Mouse (Mus musculus) liver, embryonic 14.5 days (tissue): ENCODE results near the gene Acads.

Experiments
- CTCF ChIP-seq: IDR thresholded peaks from 2 replicates; pipeline ENCODE4 v1.5.1; 2016; ENCODE audit warnings: antibody characterized with exemption, low read depth, control low read depth
- EP300 ChIP-seq: IDR thresholded peaks from 2 replicates; pipeline ENCODE4 v1.6.1; 2016; ENCODE audit warnings: antibody characterized with exemption, low read depth

DNA sequence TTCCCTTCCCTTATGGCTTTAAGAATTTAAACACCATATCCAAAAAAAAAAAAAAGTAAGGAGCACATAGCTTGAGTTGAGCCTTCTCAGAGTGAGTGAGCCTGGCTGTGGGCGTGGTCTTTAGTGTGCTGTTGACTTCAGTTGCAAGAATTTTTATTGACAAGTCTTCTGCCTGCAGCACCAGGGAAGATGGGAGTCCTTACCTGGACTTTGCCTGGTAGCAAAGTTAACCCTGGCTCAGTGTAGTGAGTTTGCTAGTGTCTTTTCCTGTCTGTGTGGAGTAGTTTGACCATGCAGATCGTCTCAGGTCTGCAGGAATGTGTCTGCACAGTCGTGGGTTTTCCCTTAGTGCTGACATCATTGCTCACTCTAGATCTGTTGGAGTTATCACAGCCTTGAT, 28.1 kb downstream of the Acads start:
- no peak for TF ChIP-seq CTCF
- no peak for TF ChIP-seq EP300
